Mouse (Mus musculus) embryonic fibroblast, embryonic 13.5 days (primary cell): ENCODE measurements around the gene Ctf2. TPM values are rescaled to one million over a fixed set of nuclear protein-coding genes. Genes with fewer than 3 reads are reported as not detected.

Experiments used
- H3K27ac ChIP-seq: 2 replicates; pipeline ENCODE4 v1.5.1; 2012; ENCODE audit warnings: low read length, control low read depth, inconsistent platforms; ENCODE audit not compliant: insufficient read depth
- H3K4me1 ChIP-seq: 2 replicates; pipeline ENCODE4 v1.6.1; 2011; ENCODE audit warnings: low read length; ENCODE audit not compliant: control insufficient read depth, insufficient read depth
- H3K4me3 ChIP-seq: 2 replicates; pipeline ENCODE4 v1.5.1; 2011; ENCODE audit warnings: mild to moderate bottlenecking, control low read depth, low read length; ENCODE audit not compliant: insufficient read depth
- CTCF ChIP-seq: IDR thresholded peaks from 2 replicates; pipeline ENCODE4 v1.5.1; 2011; ENCODE audit warnings: mild to moderate bottlenecking, control low read depth, low read length, moderate library complexity, borderline replicate concordance; ENCODE audit not compliant: insufficient read depth
- POLR2A ChIP-seq: IDR thresholded peaks from 2 replicates; pipeline ENCODE4 v1.6.1; 2011; ENCODE audit warnings: low read depth, mild to moderate bottlenecking, control low read depth, low read length, moderate library complexity
- polyA plus RNA-seq: library from polyadenylated mRNA; stranded (reverse); fragments of >200 nt; gene quantifications from 2 replicates; pipeline ENCODE4 v1.2.4, GENCODE M21; 2011; ENCODE audit warnings: low read depth; ENCODE audit not compliant: missing spikeins, insufficient read length

The Ctf2 gene
- polyA plus RNA-seq, 1 experiment, result not detected

GRCm38 (mm10) chr7:127746494-127747491 lies 14.8 kb upstream of the Ctf2 start:
- no peak for TF ChIP-seq CTCF
- TF ChIP-seq POLR2A, result 0 out of 2 replicates have a peak, but pooled peaks have one; percentile 29
- Histone ChIP-seq H3K4me1 (0 out of 2 replicates have a peak, but pooled peaks cover 2% of the 10 kb centered on the region), H3K27ac (no peak overlapping the region), H3K4me3 (peak overlapping the region; percentile 56)

DNA sequence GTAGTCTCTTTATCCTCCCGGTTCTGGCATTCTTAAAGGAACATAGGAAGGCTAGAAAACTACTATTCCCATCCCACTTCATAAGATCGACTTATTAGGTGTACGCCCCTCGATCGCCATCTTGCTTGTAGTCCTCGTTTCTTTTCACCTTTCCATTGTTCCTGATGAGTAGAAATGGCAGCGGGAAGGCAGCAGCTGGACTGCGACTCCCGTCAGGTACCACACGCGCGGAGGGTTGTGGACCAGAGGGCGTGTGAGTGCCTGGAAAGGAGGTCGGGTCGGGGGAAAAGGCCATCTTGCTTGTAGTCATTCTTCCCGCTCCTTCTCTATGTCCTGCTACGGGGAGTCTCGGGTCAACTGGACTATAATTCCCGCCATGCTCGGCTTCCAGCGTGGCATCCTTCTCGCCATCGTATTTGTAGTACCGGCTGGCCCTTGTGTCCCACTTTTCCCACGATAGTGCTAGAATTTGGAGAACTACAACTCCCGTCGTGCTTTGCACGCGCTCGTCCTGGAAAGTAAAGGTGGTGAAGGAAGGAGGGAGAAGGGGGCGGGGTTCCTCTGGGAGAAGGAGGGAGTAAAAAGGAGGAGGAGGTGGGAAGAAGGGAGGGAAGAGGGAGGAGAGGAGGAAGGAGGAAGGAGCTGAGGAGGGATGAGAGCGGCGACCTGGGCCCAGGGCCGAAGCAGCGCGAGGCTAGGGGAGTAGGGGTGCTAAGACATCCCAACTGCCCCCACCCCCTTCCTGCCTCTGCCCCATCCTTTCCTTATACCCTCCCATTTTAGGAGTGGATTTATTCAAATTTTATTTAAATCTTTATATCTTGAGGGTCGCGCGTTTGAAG lies 13.9 kb upstream of the Ctf2 start:
- Histone ChIP-seq H3K4me1 (0 out of 2 replicates have a peak, but pooled peaks cover 2% of the 10 kb centered on the region), H3K4me3 (peak overlapping the region; percentile 56), H3K27ac (peak overlapping the region; percentile 65)
- peak; percentile 95 for TF ChIP-seq POLR2A
- no peak for TF ChIP-seq CTCF

- Histone ChIP-seq H3K4me1 (0 out of 2 replicates have a peak, but pooled peaks cover 2% of the 10 kb centered on the region), H3K4me3 (peak overlapping the region; percentile 56), H3K27ac (peak overlapping the region; percentile 65)
- TF ChIP-seq POLR2A (peak; percentile 58), CTCF (no peak)
Observed at GRCm38 (mm10) chr7:127745251-127745651, 13.3 kb upstream of the Ctf2 start.

DNA sequence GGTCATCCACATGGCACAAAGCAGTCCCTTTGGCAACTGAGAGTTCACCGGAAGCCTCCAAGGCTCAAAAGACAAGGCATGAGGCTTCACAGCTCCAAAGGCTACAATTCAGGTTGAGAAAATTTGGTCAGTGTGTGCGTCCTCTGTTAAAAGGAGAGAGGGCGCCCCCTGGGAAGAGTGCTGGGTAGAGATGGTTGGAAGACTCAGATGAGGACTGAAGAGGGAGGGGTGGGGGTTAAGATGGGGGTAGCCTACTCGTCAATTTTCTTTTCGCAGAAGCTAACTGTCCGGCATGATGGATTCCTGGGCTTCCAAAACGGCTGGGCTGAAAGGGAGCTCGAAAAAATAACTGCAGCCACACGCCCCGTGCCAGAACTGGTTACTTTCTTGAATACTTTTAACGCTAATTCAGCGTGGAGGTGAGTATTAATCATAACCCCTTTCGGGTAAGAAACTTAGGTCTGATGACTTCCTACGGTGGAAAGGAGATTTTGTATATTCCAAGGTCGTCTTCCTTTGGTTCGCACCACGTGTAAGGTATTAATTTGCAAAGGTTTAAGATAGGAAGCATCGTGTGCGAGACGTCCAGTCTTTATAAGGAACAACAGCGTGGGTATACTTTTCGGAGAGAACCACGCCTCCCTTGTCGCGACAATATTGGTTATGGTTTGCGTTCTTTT lies 12.5 kb upstream of the Ctf2 start, which contains the start of gene Fbxl19:
TSS of gene Fbxl19 (plus strand) at position 178 of the 680 bp plus-strand sequence.
- TF ChIP-seq CTCF (0 out of 2 replicates have a peak, but pooled peaks have one; percentile 18), POLR2A (no peak)
- Histone ChIP-seq H3K27ac (peak within 1 kb of the TSS; percentile 65), H3K4me3 (peak within 1 kb of the TSS; percentile 56), H3K4me1 (0 out of 2 replicates have a peak, but pooled peaks cover 2% of the 10 kb centered on the region)

- Histone ChIP-seq H3K4me1 (no peaks in the 10 kb centered on the region; the same call in 1 of the 2 replicates), H3K4me3 (no peak overlapping the region), H3K27ac (no peak overlapping the region)
- TF ChIP-seq CTCF (no peak), POLR2A (no peak)
Observed at GRCm38 (mm10) chr7:127730170-127730569, 1.8 kb downstream of the Ctf2 start.

DNA sequence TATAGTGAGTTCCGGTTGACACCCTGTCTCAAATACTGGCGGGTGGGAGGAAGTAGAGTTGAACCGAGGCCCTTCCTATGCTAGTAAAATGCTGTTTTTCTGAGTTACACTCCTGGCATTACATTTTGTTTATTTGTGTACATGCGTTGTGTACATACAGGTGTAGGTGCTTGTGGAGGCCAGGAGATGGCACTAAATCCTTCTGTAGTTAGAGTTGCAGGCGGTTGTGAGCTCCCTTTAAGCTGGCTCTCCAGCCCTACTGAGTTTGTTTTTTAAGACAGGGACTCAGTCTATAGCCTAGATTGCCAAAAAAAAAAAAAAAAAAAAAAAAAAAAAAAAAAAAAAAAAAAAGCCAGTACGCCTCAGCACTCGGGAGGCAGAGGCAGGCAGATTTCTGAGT lies 4.1 kb downstream of the Ctf2 start:
- Histone ChIP-seq H3K4me3 (no peak overlapping the region), H3K27ac (no peak overlapping the region), H3K4me1 (no peaks in the 10 kb centered on the region; the same call in 1 of the 2 replicates)
- TF ChIP-seq CTCF (no peak), POLR2A (no peak)

DNA sequence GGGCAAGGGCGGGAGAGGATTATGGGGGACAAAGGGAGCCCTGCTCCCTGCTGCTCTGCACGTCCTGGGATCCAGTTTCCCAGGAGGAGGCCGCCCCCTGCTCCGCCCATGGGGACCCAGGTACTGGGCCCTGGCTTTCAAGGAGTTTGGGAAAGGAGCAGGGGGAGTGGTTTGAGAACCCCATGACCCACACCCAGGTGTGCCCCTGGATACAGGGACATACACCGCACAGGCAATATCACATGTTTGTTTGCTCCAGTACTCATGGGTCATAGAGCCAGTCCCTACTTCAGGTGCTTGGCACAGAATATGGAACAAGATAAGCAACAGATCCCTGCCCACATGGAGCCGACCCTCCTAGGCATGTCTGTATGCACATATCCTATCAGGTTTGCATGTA lies 6.0 kb downstream of the Ctf2 start:
- Histone ChIP-seq H3K4me3 (no peak overlapping the region), H3K4me1 (no peaks in the 10 kb centered on the region; the same call in 1 of the 2 replicates), H3K27ac (no peak overlapping the region)
- TF ChIP-seq POLR2A (no peak), CTCF (no peak)

DNA sequence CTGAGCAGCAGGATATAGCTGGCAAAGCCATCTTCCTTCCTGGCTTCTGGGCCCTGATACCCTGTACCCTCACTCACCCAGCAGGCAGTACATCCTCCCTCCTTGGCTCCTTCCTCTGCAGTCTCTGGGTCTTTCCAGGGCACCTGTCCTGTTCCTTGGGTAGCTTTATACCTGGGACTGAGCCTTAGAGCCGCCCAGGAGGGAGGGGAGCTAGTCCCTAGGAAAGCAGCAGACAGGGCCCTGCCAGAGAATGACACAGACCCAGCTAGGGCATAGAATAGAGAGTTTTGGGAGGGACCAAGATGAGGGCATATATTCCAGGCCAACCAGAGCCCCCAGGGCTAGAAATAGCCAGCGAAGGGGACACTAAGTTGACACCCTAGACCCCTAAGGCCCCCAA lies 6.5 kb downstream of the Ctf2 start:
- Histone ChIP-seq H3K4me3 (no peak overlapping the region), H3K27ac (no peak overlapping the region), H3K4me1 (no peaks in the 10 kb centered on the region; the same call in 1 of the 2 replicates)
- TF ChIP-seq CTCF, result no peak
- no peak for TF ChIP-seq POLR2A

- H3K4me1 ChIP-seq, result no peaks in the 10 kb centered on the region
- TF ChIP-seq POLR2A (no peak), CTCF (no peak)
- no peak overlapping the region for H3K27ac ChIP-seq
- no peak overlapping the region for H3K4me3 ChIP-seq
Observed at GRCm38 (mm10) chr7:127719258-127719657, 12.7 kb downstream of the Ctf2 start.
